Mouse (Mus musculus): ENCODE data around the gene Gins3. TPM values are rescaled to one million over a fixed set of nuclear protein-coding genes. Genes with fewer than 3 reads are reported as not detected.

Gene Gins3
- polyA plus RNA-seq, 1 experiment from 2014 or later = 19.5 TPM

DNA sequence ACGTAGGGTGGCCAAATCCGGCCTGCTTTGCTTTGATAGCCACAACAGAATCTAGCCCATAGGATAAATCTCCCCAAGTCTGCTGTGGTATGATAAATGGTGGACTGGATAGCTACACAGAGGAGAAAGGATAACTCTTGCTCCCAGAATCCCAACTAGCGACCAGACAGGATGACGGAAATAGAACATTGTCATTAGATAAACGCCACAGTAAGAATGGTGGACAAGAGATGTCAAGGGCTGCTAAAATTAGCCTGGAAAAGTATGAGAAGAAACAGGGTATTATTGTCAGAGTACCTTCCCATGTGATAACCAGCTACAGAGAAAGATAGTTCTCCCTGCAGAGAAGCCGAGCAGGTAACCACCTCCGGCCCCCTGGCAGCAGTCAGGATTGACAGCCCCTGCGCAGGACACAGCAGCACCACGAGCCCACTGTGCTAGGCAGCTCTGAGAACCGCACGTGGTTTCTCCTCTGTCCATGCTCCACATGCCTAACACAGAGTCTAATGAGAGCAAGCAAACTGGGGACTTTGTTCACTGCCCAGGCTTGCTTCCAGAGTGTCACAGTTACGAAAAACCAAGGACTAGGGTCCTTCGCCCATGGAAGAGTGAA is 57.8 kb downstream of the Gins3 start:
- H3K36me3 ChIP-seq (ENCODE audit: control insufficient read depth, insufficient read depth, low read length) = no peaks in the 10 kb centered on the region
- H3K4me1 ChIP-seq (ENCODE audit: control insufficient read depth, insufficient read depth, low read length) = peaks cover 17% of the 10 kb centered on the region
- 0 out of 2 replicates have a peak, but pooled peaks have one; percentile 33 for ATAC-seq (replicated peaks; ENCODE audit: insufficient number of reproducible peaks, low FRiP score, low TSS enrichment)
- H3K27ac ChIP-seq (ENCODE audit: low read depth, low read length) = peak overlapping the region; percentile 87
- peak overlapping the region; percentile 23; the same call in 1 of the 2 replicates for H3K4me2 ChIP-seq
- H3K9me3 ChIP-seq (replicated peaks; ENCODE audit: control insufficient read depth, low read length) = no peaks in the 10 kb centered on the region
- no peak overlapping the region for H3K4me3 ChIP-seq (ENCODE audit: low read depth, low read length)
- H3K9ac ChIP-seq (ENCODE audit: low read depth, low read length) = no peak overlapping the region
- 46% methylated on average over 13 of the region's 13 CpGs for WGBS (ENCODE audit: insufficient replicate concordance)
- peaks cover 15% of the 10 kb centered on the region; the same call in 1 of the 2 replicates for H3K27me3 ChIP-seq (ENCODE audit: control insufficient read depth, insufficient read depth, low read length)

- peaks cover 26% of the 10 kb centered on the region for H3K27me3 ChIP-seq (ENCODE audit: control insufficient read depth, insufficient read depth, low read length)
- peak overlapping the region; percentile 24; the same call in 1 of the 2 replicates for H3K9ac ChIP-seq (ENCODE audit: low read depth, low read length)
- no peak overlapping the region for H3K4me3 ChIP-seq (ENCODE audit: low read depth, low read length)
- no peak overlapping the region for H3K27ac ChIP-seq (ENCODE audit: low read depth, low read length)
- peak overlapping the region; percentile 9; the same call in 1 of the 2 replicates for H3K4me2 ChIP-seq
- no peak for ATAC-seq (replicated peaks; ENCODE audit: insufficient number of reproducible peaks, low FRiP score, low TSS enrichment)
- H3K9me3 ChIP-seq (replicated peaks; ENCODE audit: control insufficient read depth, low read length) = no peaks in the 10 kb centered on the region
- H3K4me1 ChIP-seq (ENCODE audit: control insufficient read depth, insufficient read depth, low read length) = peaks cover 16% of the 10 kb centered on the region
- 19% methylated on average over 6 of the region's 6 CpGs for WGBS (ENCODE audit: insufficient replicate concordance)
- no peaks in the 10 kb centered on the region for H3K36me3 ChIP-seq (ENCODE audit: control insufficient read depth, insufficient read depth, low read length)
These were observed 61.4 kb downstream of the Gins3 start for GRCm38 (mm10) chr8:95694631-95695030.

Other genes starting within 250 kb of the Gins3 start
- gene Cfap20, start 198.6 kb upstream of the Gins3 start, polyA plus RNA-seq (2014; fragmentation: Nextera tagmentation; extraction: Ambion mirVana) = 135 and 139 TPM in 2 replicates
- 12.1 and 16.0 TPM in 2 replicates for gene Csnk2a2, start 143.4 kb upstream of the Gins3 start, polyA plus RNA-seq (2014; fragmentation: Nextera tagmentation; extraction: Ambion mirVana)
- gene Ccdc113, start 99.4 kb upstream of the Gins3 start, polyA plus RNA-seq (2014; fragmentation: Nextera tagmentation; extraction: Ambion mirVana) = 2.2 and 2.3 TPM in 2 replicates
- gene Prss54, start 57.1 kb upstream of the Gins3 start, polyA plus RNA-seq (2014; fragmentation: Nextera tagmentation; extraction: Ambion mirVana) = not detected in 2 replicates
- gene Ndrg4, start 43.5 kb downstream of the Gins3 start, polyA plus RNA-seq (2014; fragmentation: Nextera tagmentation; extraction: Ambion mirVana) = 225 and 286 TPM in 2 replicates
- 18.6 and 20.9 TPM in 2 replicates for gene Setd6, start 82.4 kb downstream of the Gins3 start, polyA plus RNA-seq (2014; fragmentation: Nextera tagmentation; extraction: Ambion mirVana)
- 72.8 and 94.6 TPM in 2 replicates for gene Cnot1, start 174.0 kb downstream of the Gins3 start, polyA plus RNA-seq (2014; fragmentation: Nextera tagmentation; extraction: Ambion mirVana)
- gene Sap18b, start 191.9 kb downstream of the Gins3 start, polyA plus RNA-seq (2014; fragmentation: Nextera tagmentation; extraction: Ambion mirVana) = 337 and 363 TPM in 2 replicates
- 11.8 and 12.4 TPM in 2 replicates for gene Slc38a7, start 220.1 kb downstream of the Gins3 start, polyA plus RNA-seq (2014; fragmentation: Nextera tagmentation; extraction: Ambion mirVana)